Mouse (Mus musculus) forebrain, embryonic 14.5 days (tissue): Measurements from ENCODE around the gene Vmn1r63. TPM values are rescaled to one million over a fixed set of nuclear protein-coding genes. Genes with fewer than 3 reads are reported as not detected.
"Not testable (repeated sequence)": the region's sequence is repeated elsewhere in the genome, so short reads cannot be mapped to it uniquely, and the experiment has no call there.

Experiments used
- ATAC-seq: fragments of 200-750 bp; cut with Nextera tagmentation; 2 replicates; pipeline ENCODE4 v1.8.0; 2017; ENCODE audit warnings: mild to moderate bottlenecking, moderate library complexity
- DNase-seq: peaks from one replicate; pipeline ENCODE4 v3.0.0-alpha.2; 2015; ENCODE audit warnings: low spot score
- H3K27ac ChIP-seq: fragments of 300-500 bp; sonication (generic); 2 replicates; pipeline ENCODE4 v1.5.1; 2014; ENCODE audit warnings: low read depth, mild to moderate bottlenecking, control low read depth, low read length, moderate library complexity
- H3K27me3 ChIP-seq: fragments of 300-500 bp; sonication (generic); replicated peaks from 2 replicates; pipeline ENCODE4 v1.6.1; 2014; ENCODE audit warnings: low read length, control low read depth, mixed read lengths; ENCODE audit not compliant: control insufficient read depth, insufficient read depth
- H3K36me3 ChIP-seq: fragments of 300-500 bp; sonication (generic); 2 replicates; pipeline ENCODE4 v1.6.1; 2014; ENCODE audit warnings: low read length, control low read depth; ENCODE audit not compliant: control insufficient read depth, insufficient read depth
- H3K4me1 ChIP-seq: fragments of 300-500 bp; sonication (generic); 2 replicates; pipeline ENCODE4 v1.6.1; 2014; ENCODE audit warnings: antibody characterized with exemption, low read length, control low read depth; ENCODE audit not compliant: control insufficient read depth, insufficient read depth
- H3K4me2 ChIP-seq: fragments of 300-500 bp; sonication (generic); 2 replicates; pipeline ENCODE4 v1.6.1; 2014; ENCODE audit warnings: mild to moderate bottlenecking, control low read depth, low read length
- H3K4me3 ChIP-seq: fragments of 300-500 bp; sonication (generic); 2 replicates; pipeline ENCODE4 v1.5.1; 2014; ENCODE audit warnings: low read depth, low read length, control low read depth
- H3K9ac ChIP-seq: fragments of 300-500 bp; sonication (generic); 2 replicates; pipeline ENCODE4 v1.6.1; 2014; ENCODE audit warnings: mild to moderate bottlenecking, low read length, control low read depth, moderate library complexity
- H3K9me3 ChIP-seq: fragments of 300-500 bp; sonication (generic); replicated peaks from 2 replicates; pipeline ENCODE4 v1.6.1; 2016; ENCODE audit warnings: low read length, control low read depth, mixed read lengths; ENCODE audit not compliant: control insufficient read depth
- WGBS: fragments of 180-500 bp; shearing (Covaris S2); extraction: QIAGEN DNeasy Blood & Tissue Kit; methylation state at CpG from one replicate; pipeline ENCODE4 v1.1.7; 2014; 5-methylcytosine and 5-hydroxymethylcytosine counted together
- polyA plus RNA-seq: library from polyadenylated mRNA; unstranded; fragments of >200 nt; fragmentation: Nextera tagmentation; extraction: Ambion mirVana; gene quantifications from 2 replicates; pipeline ENCODE4 v1.2.1, GENCODE M21; 2014

Vmn1r63 gene
- not detected in 2 replicates for polyA plus RNA-seq

GRCm38 (mm10) chr7:5805345-5805744 lies at the start of gene Vmn1r63:
TSS of gene Vmn1r63 (minus strand) at chr7:5805445.
- not testable (repeated sequence) for ATAC-seq, H3K27ac ChIP-seq

More at GRCm38 (mm10) chr7:5805345-5805744, at the start of gene Vmn1r63:
- H3K9me3 ChIP-seq, H3K36me3 ChIP-seq, H3K4me2 ChIP-seq, H3K4me1 ChIP-seq, H3K27me3 ChIP-seq, H3K9ac ChIP-seq, H3K4me3 ChIP-seq, DNase-seq: not testable (repeated sequence)
- WGBS = no CpG with 5 or more reads among the region's 2 CpGs

Other genes starting within 250 kb of the Vmn1r63 start
- gene Vmn1r61, start 192.2 kb downstream of the Vmn1r63 start, polyA plus RNA-seq = not detected in 2 replicates
- gene Vmn1r62, start 131.8 kb downstream of the Vmn1r63 start, polyA plus RNA-seq = not detected in 2 replicates
- not detected in 2 replicates for gene Vmn1r64, start 79.1 kb upstream of the Vmn1r63 start, polyA plus RNA-seq
- gene Vmn1r65, start 205.6 kb upstream of the Vmn1r63 start, polyA plus RNA-seq = not detected in 2 replicates
- gene Nlrp4c, start 239.7 kb upstream of the Vmn1r63 start, polyA plus RNA-seq = not detected in 2 replicates